Mouse (Mus musculus) embryonic facial prominence, embryonic 10.5 days (tissue): ENCODE data around the gene Ppp1r13b. TPM values are rescaled to one million over a fixed set of nuclear protein-coding genes. Genes with fewer than 3 reads are reported as not detected.

Source experiments
- DNase-seq: peaks from one replicate; pipeline ENCODE4 v3.0.0-alpha.2; 2017; ENCODE audit warnings: low spot score
- H3K27ac ChIP-seq: fragments of 300-500 bp; sonication (generic); replicated peaks from 2 replicates; pipeline ENCODE4 v1.5.1; 2016; ENCODE audit warnings: mild to moderate bottlenecking
- H3K27me3 ChIP-seq: fragments of 300-500 bp; sonication (generic); replicated peaks from 2 replicates; pipeline ENCODE4 v1.6.1; 2016; ENCODE audit warnings: low read depth, mild to moderate bottlenecking; ENCODE audit not compliant: poor library complexity, severe bottlenecking
- H3K36me3 ChIP-seq: fragments of 300-500 bp; sonication (generic); replicated peaks from 2 replicates; pipeline ENCODE4 v1.6.1; 2016; ENCODE audit warnings: mild to moderate bottlenecking, moderate library complexity
- H3K4me1 ChIP-seq: fragments of 300-500 bp; sonication (generic); 2 replicates; pipeline ENCODE4 v1.6.1; 2016
- H3K4me3 ChIP-seq: fragments of 300-500 bp; sonication (generic); 2 replicates; pipeline ENCODE4 v1.5.1; 2016; ENCODE audit warnings: mild to moderate bottlenecking, moderate library complexity
- H3K9me3 ChIP-seq: fragments of 300-500 bp; sonication (generic); 2 replicates; pipeline ENCODE4 v1.6.1; 2016; ENCODE audit warnings: mild to moderate bottlenecking
- WGBS: fragments of 180-500 bp; shearing (Covaris S2); methylation state at CpG from one replicate; pipeline ENCODE4 v1.1.7; 2016; 5-methylcytosine and 5-hydroxymethylcytosine counted together
- polyA plus RNA-seq: library from polyadenylated mRNA; unstranded; fragments of >200 nt; fragmentation: Nextera tagmentation; extraction: Ambion mirVana; gene quantifications from 2 replicates; pipeline ENCODE4 v1.2.1, GENCODE M21; 2016

The Ppp1r13b gene
- polyA plus RNA-seq, 1 experiment from 2014 or later: 5.1 TPM

GRCm38 (mm10) chr12:111829954-111830353, 78.0 kb downstream of the Ppp1r13b start:
- Histone ChIP-seq H3K36me3 (peaks cover 91% of the 10 kb centered on the region), H3K9me3 (no peaks in the 10 kb centered on the region), H3K4me3 (no peak overlapping the region), H3K27me3 (no peaks in the 10 kb centered on the region), H3K27ac (no peak overlapping the region), H3K4me1 (no peaks in the 10 kb centered on the region)
- DNase-seq: no peak
- WGBS: 89% methylated on average over 9 of the region's 9 CpGs

GRCm38 (mm10) chr12:111829447-111829846, 78.5 kb downstream of the Ppp1r13b start:
- Histone ChIP-seq H3K27me3 (no peaks in the 10 kb centered on the region), H3K27ac (no peak overlapping the region; the same call in 1 of the 2 replicates), H3K4me1 (no peaks in the 10 kb centered on the region), H3K4me3 (no peak overlapping the region), H3K36me3 (peaks cover 96% of the 10 kb centered on the region), H3K9me3 (no peaks in the 10 kb centered on the region)
- no peak for DNase-seq
- WGBS: 86% methylated on average over 5 of the region's 5 CpGs

- H3K27me3 ChIP-seq: no peaks in the 10 kb centered on the region
- H3K27ac ChIP-seq: no peak overlapping the region
- H3K4me1 ChIP-seq: no peaks in the 10 kb centered on the region
- no peak for DNase-seq
- H3K36me3 ChIP-seq: peaks cover 95% of the 10 kb centered on the region
- H3K9me3 ChIP-seq: no peaks in the 10 kb centered on the region
- WGBS: 93% methylated on average over 12 of the region's 12 CpGs
- no peak overlapping the region for H3K4me3 ChIP-seq
These were observed 80.4 kb downstream of the Ppp1r13b start for GRCm38 (mm10) chr12:111827556-111827955.

GRCm38 (mm10) chr12:111821931-111822330, 86.0 kb downstream of the Ppp1r13b start:
- no peaks in the 10 kb centered on the region for H3K9me3 ChIP-seq
- no peak for DNase-seq
- no peak overlapping the region for H3K27ac ChIP-seq
- no peak overlapping the region for H3K4me3 ChIP-seq
- WGBS: 76% methylated on average over 4 of the region's 4 CpGs
- peaks cover 56% of the 10 kb centered on the region for H3K36me3 ChIP-seq
- H3K27me3 ChIP-seq: no peaks in the 10 kb centered on the region
- peaks cover 7% of the 10 kb centered on the region; the same call in 1 of the 2 replicates for H3K4me1 ChIP-seq

GRCm38 (mm10) chr12:111820708-111821107, 87.2 kb downstream of the Ppp1r13b start:
- Histone ChIP-seq H3K27ac (no peak overlapping the region), H3K36me3 (peaks cover 44% of the 10 kb centered on the region), H3K4me3 (no peak overlapping the region), H3K27me3 (no peaks in the 10 kb centered on the region), H3K4me1 (peaks cover 19% of the 10 kb centered on the region), H3K9me3 (no peaks in the 10 kb centered on the region)
- 89% methylated on average over 7 of the region's 7 CpGs for WGBS
- no peak for DNase-seq

GRCm38 (mm10) chr12:111819936-111820335, 88.0 kb downstream of the Ppp1r13b start:
- no peaks in the 10 kb centered on the region for H3K27me3 ChIP-seq
- WGBS: 85% methylated on average over 8 of the region's 8 CpGs
- H3K4me1 ChIP-seq: peaks cover 27% of the 10 kb centered on the region
- H3K9me3 ChIP-seq: no peaks in the 10 kb centered on the region
- H3K36me3 ChIP-seq: peaks cover 36% of the 10 kb centered on the region
- H3K4me3 ChIP-seq: no peak overlapping the region
- no peak for DNase-seq
- H3K27ac ChIP-seq: no peak overlapping the region

GRCm38 (mm10) chr12:111817991-111818390, 89.9 kb downstream of the Ppp1r13b start:
- no peak for DNase-seq
- Histone ChIP-seq H3K36me3 (peaks cover 17% of the 10 kb centered on the region), H3K27ac (no peak overlapping the region), H3K4me1 (peaks cover 34% of the 10 kb centered on the region), H3K27me3 (no peaks in the 10 kb centered on the region), H3K9me3 (no peaks in the 10 kb centered on the region), H3K4me3 (no peak overlapping the region)
- 93% methylated on average over 8 of the region's 8 CpGs for WGBS

GRCm38 (mm10) chr12:111816967-111817366, 90.9 kb downstream of the Ppp1r13b start:
- DNase-seq: no peak
- Histone ChIP-seq H3K9me3 (no peaks in the 10 kb centered on the region), H3K36me3 (peaks cover 14% of the 10 kb centered on the region), H3K27ac (no peak overlapping the region), H3K4me1 (peaks cover 44% of the 10 kb centered on the region), H3K27me3 (no peaks in the 10 kb centered on the region), H3K4me3 (no peak overlapping the region)
- 83% methylated on average over 9 of the region's 9 CpGs for WGBS

- Histone ChIP-seq H3K9me3 (no peaks in the 10 kb centered on the region), H3K27me3 (no peaks in the 10 kb centered on the region), H3K4me1 (peaks cover 46% of the 10 kb centered on the region), H3K4me3 (0 out of 2 replicates have a peak overlapping the region, but pooled peaks have one; percentile 87), H3K36me3 (peaks cover 17% of the 10 kb centered on the region), H3K27ac (0 out of 2 replicates have a peak overlapping the region, but pooled peaks have one; percentile 35)
- DNase-seq: no peak
- WGBS: 68% methylated on average over 13 of the region's 13 CpGs
These were observed 91.4 kb downstream of the Ppp1r13b start for GRCm38 (mm10) chr12:111816528-111816927.

GRCm38 (mm10) chr12:111814769-111815762, 92.8 kb downstream of the Ppp1r13b start:
- Histone ChIP-seq H3K4me3 (peak overlapping the region; percentile 87), H3K9me3 (no peaks in the 10 kb centered on the region), H3K27me3 (no peaks in the 10 kb centered on the region), H3K27ac (peak overlapping the region; percentile 93), H3K36me3 (peaks cover 23% of the 10 kb centered on the region), H3K4me1 (peaks cover 46% of the 10 kb centered on the region)
- peak; percentile 30 for DNase-seq
- WGBS: 29% methylated on average over 19 of the region's 19 CpGs

- Histone ChIP-seq H3K9me3 (no peaks in the 10 kb centered on the region), H3K27ac (peak within 1 kb of the TSS; percentile 93), H3K4me3 (peak within 1 kb of the TSS; percentile 87), H3K27me3 (no peaks in the 10 kb centered on the region), H3K36me3 (peaks cover 33% of the 10 kb centered on the region), H3K4me1 (peaks cover 56% of the 10 kb centered on the region)
- under 1% methylated on average over 87 of the region's 87 CpGs for WGBS
- peak; percentile 99 for DNase-seq
These were observed 93.9 kb downstream of the Ppp1r13b start, which contains the start of the genes Xrcc3 and Zfyve21 for GRCm38 (mm10) chr12:111813766-111814617. Gene Xrcc3 (minus strand): TSS chr12:111813873. Gene Zfyve21 (plus strand): TSS chr12:111814170.

GRCm38 (mm10) chr12:111813111-111813765, 94.7 kb downstream of the Ppp1r13b start:
- H3K4me1 ChIP-seq: peaks cover 55% of the 10 kb centered on the region
- peak overlapping the region; percentile 82 for H3K27ac ChIP-seq
- H3K27me3 ChIP-seq: no peaks in the 10 kb centered on the region
- H3K4me3 ChIP-seq: peak overlapping the region; percentile 87
- H3K9me3 ChIP-seq: no peaks in the 10 kb centered on the region
- 4% methylated on average over 27 of the region's 27 CpGs for WGBS
- no peak for DNase-seq
- peaks cover 36% of the 10 kb centered on the region for H3K36me3 ChIP-seq
